Mouse (Mus musculus): ENCODE data around the gene Lbh. TPM values are rescaled to one million over a fixed set of nuclear protein-coding genes. Genes with fewer than 3 reads are reported as not detected.

Lbh gene
- polyA plus RNA-seq, 1 experiment: 50.2 TPM

DNA sequence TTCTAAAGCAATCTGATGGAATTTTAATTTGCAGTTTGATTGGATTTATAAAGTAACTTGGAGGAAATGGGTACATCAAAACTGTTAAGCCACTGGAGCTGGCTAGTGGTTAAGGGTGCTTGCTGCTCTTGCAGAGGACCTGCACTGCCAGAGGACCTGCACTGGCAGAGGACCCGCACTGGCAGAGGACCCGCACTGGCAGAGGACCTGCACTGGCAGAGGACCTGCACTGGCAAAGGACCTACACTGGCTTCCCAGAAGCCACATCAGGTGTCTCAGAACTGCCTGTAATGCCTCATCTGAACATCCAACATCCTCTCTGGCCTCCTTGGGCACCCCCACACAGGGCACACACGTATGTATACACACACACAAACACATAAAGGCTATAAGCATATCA lies 22.6 kb upstream of the Lbh start:
- Histone ChIP-seq H3K4me1 (ENCODE audit: control insufficient read depth, insufficient read depth, low read length) (no peaks in the 10 kb centered on the region), H3K27ac (ENCODE audit: insufficient read depth, low read length) (no peak overlapping the region), H3K27me3 (ENCODE audit: control insufficient read depth, insufficient read depth, low read length) (no peaks in the 10 kb centered on the region), H3K4me3 (replicated peaks; ENCODE audit: insufficient read depth, low read depth, low read length) (no peak overlapping the region)
- no peak for TF ChIP-seq POLR2A (IDR thresholded peaks at IDR 0.05; ENCODE audit: borderline replicate concordance, insufficient read depth, low read length)
- no peak for TF ChIP-seq CTCF (IDR thresholded peaks at IDR 0.05; ENCODE audit: borderline replicate concordance, insufficient read depth, low read depth, low read length)
- WGBS: 60% methylated on average over 3 of the region's 3 CpGs
- no peak for DNase-seq

DNA sequence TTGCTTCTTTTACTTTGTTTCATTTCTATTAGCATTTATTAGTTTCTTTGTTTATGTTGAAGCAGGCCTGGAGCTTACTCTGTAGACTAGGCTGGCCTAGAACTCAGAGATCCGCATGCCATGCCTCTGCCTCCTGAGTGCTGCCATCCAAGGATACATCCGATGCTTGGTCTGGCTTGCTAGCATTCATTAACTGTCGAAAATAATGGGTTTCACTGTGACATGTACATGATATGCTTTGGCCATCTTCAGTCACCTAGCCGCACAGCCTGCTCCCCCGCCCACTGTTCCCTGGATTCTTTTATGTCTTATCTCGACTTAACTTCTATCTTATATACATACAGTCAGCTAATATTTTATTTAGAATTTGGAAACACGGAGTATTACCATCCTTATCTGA lies 21.0 kb upstream of the Lbh start:
- H3K4me3 ChIP-seq (replicated peaks; ENCODE audit: insufficient read depth, low read depth, low read length): no peak overlapping the region
- no peak for DNase-seq
- no peaks in the 10 kb centered on the region for H3K27me3 ChIP-seq (ENCODE audit: control insufficient read depth, insufficient read depth, low read length)
- H3K4me1 ChIP-seq (ENCODE audit: control insufficient read depth, insufficient read depth, low read length): no peaks in the 10 kb centered on the region
- TF ChIP-seq POLR2A (IDR thresholded peaks at IDR 0.05; ENCODE audit: borderline replicate concordance, insufficient read depth, low read length) (no peak), CTCF (IDR thresholded peaks at IDR 0.05; ENCODE audit: borderline replicate concordance, insufficient read depth, low read depth, low read length) (no peak)
- no peak overlapping the region for H3K27ac ChIP-seq (ENCODE audit: insufficient read depth, low read length)
- 87% methylated on average over 7 of the region's 7 CpGs for WGBS

DNA sequence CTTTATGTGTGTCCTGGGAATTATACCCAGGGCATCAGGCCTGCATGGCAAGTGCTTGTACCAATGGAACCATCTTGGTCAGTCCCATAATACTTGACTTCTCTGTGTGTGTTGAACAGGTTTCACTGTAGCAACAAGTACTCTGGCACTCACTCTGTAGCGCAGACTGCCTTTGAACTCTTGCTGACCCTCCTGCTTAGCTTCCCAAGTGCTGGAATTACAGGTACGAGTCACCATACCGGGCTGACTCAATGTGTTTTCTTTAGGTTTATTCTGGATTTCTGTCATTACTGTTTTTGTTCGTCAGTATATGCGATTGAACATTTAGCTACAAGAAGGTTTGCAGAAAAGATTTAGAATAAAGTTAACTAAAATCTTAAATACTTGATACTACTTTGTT lies 20.1 kb upstream of the Lbh start:
- Histone ChIP-seq H3K4me1 (ENCODE audit: control insufficient read depth, insufficient read depth, low read length) (no peaks in the 10 kb centered on the region), H3K4me3 (replicated peaks; ENCODE audit: insufficient read depth, low read depth, low read length) (no peak overlapping the region), H3K27me3 (ENCODE audit: control insufficient read depth, insufficient read depth, low read length) (no peaks in the 10 kb centered on the region), H3K27ac (ENCODE audit: insufficient read depth, low read length) (no peak overlapping the region)
- WGBS: 96% methylated on average over 5 of the region's 5 CpGs
- TF ChIP-seq POLR2A (IDR thresholded peaks at IDR 0.05; ENCODE audit: borderline replicate concordance, insufficient read depth, low read length): no peak
- no peak for TF ChIP-seq CTCF (IDR thresholded peaks at IDR 0.05; ENCODE audit: borderline replicate concordance, insufficient read depth, low read depth, low read length)
- DNase-seq: no peak

DNA sequence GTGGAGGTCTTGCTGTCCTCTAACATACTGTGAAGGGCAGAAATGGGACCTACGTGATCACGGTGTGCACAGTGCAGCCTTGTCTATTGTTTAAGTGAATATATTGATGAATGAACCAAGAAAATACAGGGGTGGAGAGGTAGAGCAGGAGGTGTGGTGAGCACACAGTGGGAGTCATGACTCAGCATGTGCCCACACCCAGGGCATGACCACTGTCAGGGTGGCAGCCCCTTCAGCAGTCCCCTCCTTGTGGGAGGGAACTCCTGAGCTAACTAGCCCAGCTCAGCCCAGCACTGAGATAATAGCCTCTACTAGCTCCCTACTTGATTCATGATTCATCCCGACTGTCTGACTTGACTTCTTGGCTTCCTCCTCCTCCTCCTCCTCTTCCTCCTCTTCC lies 19.3 kb upstream of the Lbh start:
- Histone ChIP-seq H3K27ac (ENCODE audit: insufficient read depth, low read length) (no peak overlapping the region), H3K4me3 (replicated peaks; ENCODE audit: insufficient read depth, low read depth, low read length) (no peak overlapping the region), H3K27me3 (ENCODE audit: control insufficient read depth, insufficient read depth, low read length) (no peaks in the 10 kb centered on the region), H3K4me1 (ENCODE audit: control insufficient read depth, insufficient read depth, low read length) (no peaks in the 10 kb centered on the region)
- WGBS: 58% methylated on average over 3 of the region's 3 CpGs
- no peak for DNase-seq
- TF ChIP-seq CTCF (IDR thresholded peaks at IDR 0.05; ENCODE audit: borderline replicate concordance, insufficient read depth, low read depth, low read length) (no peak), POLR2A (IDR thresholded peaks at IDR 0.05; ENCODE audit: borderline replicate concordance, insufficient read depth, low read length) (no peak)

DNA sequence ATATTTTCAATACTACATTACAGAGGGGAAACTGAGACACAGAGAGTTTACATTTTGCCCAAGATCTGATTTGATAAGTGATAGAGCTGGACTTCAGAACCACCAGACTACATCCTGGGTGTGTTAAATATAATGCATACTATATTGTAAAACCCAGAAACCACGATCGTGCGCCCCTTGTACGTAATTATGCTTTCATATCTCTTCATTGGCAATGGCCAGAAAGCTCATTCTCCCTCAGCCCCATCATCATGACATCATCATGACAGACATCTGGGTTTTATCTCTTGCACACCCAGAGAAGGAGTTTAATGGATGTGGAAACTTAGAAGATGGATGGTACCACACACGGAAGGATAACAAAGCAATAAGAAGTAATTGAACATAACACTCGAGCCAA lies 17.1 kb upstream of the Lbh start:
- Histone ChIP-seq H3K27me3 (ENCODE audit: control insufficient read depth, insufficient read depth, low read length) (no peaks in the 10 kb centered on the region), H3K4me1 (ENCODE audit: control insufficient read depth, insufficient read depth, low read length) (no peaks in the 10 kb centered on the region), H3K27ac (ENCODE audit: insufficient read depth, low read length) (no peak overlapping the region), H3K4me3 (replicated peaks; ENCODE audit: insufficient read depth, low read depth, low read length) (no peak overlapping the region)
- TF ChIP-seq CTCF (IDR thresholded peaks at IDR 0.05; ENCODE audit: borderline replicate concordance, insufficient read depth, low read depth, low read length): no peak
- TF ChIP-seq POLR2A (IDR thresholded peaks at IDR 0.05; ENCODE audit: borderline replicate concordance, insufficient read depth, low read length): no peak
- no peak for DNase-seq
- 93% methylated on average over 6 of the region's 6 CpGs for WGBS

DNA sequence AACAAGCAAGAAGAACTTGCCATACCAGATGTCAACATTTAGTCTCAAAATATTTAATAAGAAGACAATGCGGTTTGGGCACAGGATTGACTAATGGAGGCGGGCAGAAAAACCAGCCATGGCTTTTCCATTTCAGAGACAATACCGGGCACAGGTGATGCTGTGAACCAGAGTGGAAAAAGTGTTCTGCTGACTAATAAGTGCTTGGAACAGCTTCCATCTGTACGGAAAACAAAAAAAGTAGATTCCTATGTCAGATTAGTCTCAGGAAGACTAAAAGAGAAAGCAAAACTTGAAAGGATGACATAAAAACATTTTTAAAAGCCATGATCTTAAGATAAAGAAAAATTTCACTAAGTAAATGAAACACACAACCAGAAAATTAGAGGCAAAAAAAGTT lies 16.4 kb upstream of the Lbh start:
- WGBS: 77% methylated on average over 4 of the region's 4 CpGs
- TF ChIP-seq CTCF (IDR thresholded peaks at IDR 0.05; ENCODE audit: borderline replicate concordance, insufficient read depth, low read depth, low read length) (no peak), POLR2A (IDR thresholded peaks at IDR 0.05; ENCODE audit: borderline replicate concordance, insufficient read depth, low read length) (no peak)
- H3K4me3 ChIP-seq (replicated peaks; ENCODE audit: insufficient read depth, low read depth, low read length): no peak overlapping the region
- no peak overlapping the region for H3K27ac ChIP-seq (ENCODE audit: insufficient read depth, low read length)
- H3K4me1 ChIP-seq (ENCODE audit: control insufficient read depth, insufficient read depth, low read length): no peaks in the 10 kb centered on the region
- DNase-seq: no peak
- no peaks in the 10 kb centered on the region for H3K27me3 ChIP-seq (ENCODE audit: control insufficient read depth, insufficient read depth, low read length)

DNA sequence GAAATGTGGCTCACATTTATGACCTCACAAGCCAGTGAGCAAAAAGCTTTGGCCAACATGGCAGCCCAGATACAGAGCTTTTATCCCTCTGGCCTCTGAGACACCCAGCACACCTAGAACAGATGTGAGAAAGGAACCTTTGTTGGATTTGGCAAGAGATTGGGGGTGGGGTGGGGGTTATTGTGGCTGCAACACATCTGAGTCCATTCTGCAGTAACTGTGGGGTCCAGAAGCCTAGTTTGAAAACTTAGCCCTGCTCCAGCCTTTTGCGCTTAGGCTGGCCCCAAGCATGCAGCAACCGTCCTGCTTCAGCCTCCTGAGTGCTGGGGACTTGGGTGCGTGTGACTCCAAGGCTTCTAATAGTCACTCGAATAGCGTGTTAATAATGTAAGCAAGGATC lies 14.8 kb upstream of the Lbh start:
- 94% methylated on average over 5 of the region's 5 CpGs for WGBS

DNA sequence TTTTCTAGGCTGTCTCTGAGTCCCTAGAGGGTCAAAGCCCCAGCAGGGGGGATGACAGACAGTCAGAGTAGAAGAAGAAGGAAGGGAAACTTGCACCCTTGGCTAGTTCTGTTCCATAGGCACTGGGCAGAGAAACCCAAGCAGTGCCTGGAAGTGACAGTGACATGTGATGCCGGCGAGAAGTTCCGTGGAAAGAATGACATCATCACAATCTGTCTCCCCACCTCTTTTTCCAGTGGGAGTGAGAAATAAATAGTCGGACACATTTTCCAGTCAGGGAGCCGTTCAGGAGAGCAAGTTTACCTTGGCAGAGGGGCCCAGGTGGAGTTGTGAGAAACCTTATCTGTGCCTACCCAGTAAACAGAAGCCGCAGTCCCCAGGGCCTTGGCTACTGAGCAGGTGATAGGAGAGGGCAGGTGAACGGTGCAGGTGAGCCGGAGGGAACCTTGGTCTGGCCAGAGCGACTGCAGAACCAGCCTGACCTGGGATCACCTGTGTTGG lies 14.1 kb upstream of the Lbh start:
- 83% methylated on average over 9 of the region's 9 CpGs for WGBS
- no peak for DNase-seq
- no peak overlapping the region for H3K4me3 ChIP-seq (replicated peaks; ENCODE audit: insufficient read depth, low read depth, low read length)
- H3K27ac ChIP-seq (ENCODE audit: insufficient read depth, low read length): no peak overlapping the region
- H3K27me3 ChIP-seq (ENCODE audit: control insufficient read depth, insufficient read depth, low read length): no peaks in the 10 kb centered on the region
- H3K4me1 ChIP-seq (ENCODE audit: control insufficient read depth, insufficient read depth, low read length): no peaks in the 10 kb centered on the region
- no peak for TF ChIP-seq CTCF (IDR thresholded peaks at IDR 0.05; ENCODE audit: borderline replicate concordance, insufficient read depth, low read depth, low read length)
- no peak for TF ChIP-seq POLR2A (IDR thresholded peaks at IDR 0.05; ENCODE audit: borderline replicate concordance, insufficient read depth, low read length)

More for the DNA sequence above, 14.8 kb upstream of the Lbh start:
- no peaks in the 10 kb centered on the region for H3K27me3 ChIP-seq (ENCODE audit: control insufficient read depth, insufficient read depth, low read length)
- no peak for DNase-seq
- no peak overlapping the region for H3K4me3 ChIP-seq (replicated peaks; ENCODE audit: insufficient read depth, low read depth, low read length)
- H3K27ac ChIP-seq (ENCODE audit: insufficient read depth, low read length): no peak overlapping the region
- TF ChIP-seq CTCF (IDR thresholded peaks at IDR 0.05; ENCODE audit: borderline replicate concordance, insufficient read depth, low read depth, low read length): no peak
- no peak for TF ChIP-seq POLR2A (IDR thresholded peaks at IDR 0.05; ENCODE audit: borderline replicate concordance, insufficient read depth, low read length)
- no peaks in the 10 kb centered on the region for H3K4me1 ChIP-seq (ENCODE audit: control insufficient read depth, insufficient read depth, low read length)

All from cerebellum, adult 2 months (tissue).